Mouse (Mus musculus): Measurements from ENCODE around the gene Lypd4.

DNA sequence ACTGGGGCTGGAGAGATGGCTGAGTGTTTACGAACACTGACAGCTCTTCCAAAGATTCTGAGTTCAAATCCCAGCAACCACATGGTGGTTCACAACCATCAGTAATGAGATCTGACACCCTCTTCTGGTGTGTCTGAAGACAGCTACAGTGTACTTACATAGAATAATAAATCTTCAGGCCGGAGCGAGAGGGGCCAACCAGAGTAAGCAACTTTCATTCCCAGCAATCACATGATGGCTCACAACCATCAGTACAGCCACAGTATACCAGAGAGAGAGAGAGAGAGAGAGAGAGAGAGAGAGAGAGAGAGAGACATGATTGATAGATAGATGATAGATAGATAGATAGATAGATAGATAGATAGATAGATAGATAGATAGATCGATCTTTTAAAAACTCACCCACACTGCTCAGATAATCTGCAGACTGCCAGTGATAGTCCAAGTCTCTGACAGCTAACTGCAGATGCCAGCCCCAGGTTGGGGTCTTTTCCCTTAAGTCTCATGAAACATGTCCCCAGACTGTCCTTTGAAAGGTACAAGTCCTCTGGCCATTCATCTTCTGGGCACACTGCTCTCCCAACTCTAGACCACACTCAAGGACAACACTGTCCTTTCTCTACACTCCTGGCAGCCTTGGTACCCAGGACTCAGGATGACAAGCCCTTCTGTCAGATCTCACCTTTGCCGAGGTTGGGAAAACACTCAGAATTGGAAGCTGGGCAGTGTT lies 18.0 kb downstream of the Lypd4 start:
- TF ChIP-seq MYOG (IDR thresholded peaks at IDR 0.05; ENCODE audit: control insufficient read depth in 1 of 3, insufficient read depth in 1 of 3, insufficient read length in 2 of 3, low read depth in 2 of 3) (no peak), MAX (IDR thresholded peaks at IDR 0.05; ENCODE audit: low read depth) (no peak)

All from myocyte (in vitro differentiated cells).